Mouse (Mus musculus): Measurements from ENCODE around the gene Rpa1. TPM values are rescaled to one million over a fixed set of nuclear protein-coding genes. Genes with fewer than 3 reads are reported as not detected.
"Not testable (repeated sequence)": the region's sequence is repeated elsewhere in the genome, so short reads cannot be mapped to it uniquely, and the experiment has no call there.

Gene Rpa1
- total and polyA plus RNA-seq, 2 experiments from 2014 or later = 54.1 to 58.5 TPM

DNA sequence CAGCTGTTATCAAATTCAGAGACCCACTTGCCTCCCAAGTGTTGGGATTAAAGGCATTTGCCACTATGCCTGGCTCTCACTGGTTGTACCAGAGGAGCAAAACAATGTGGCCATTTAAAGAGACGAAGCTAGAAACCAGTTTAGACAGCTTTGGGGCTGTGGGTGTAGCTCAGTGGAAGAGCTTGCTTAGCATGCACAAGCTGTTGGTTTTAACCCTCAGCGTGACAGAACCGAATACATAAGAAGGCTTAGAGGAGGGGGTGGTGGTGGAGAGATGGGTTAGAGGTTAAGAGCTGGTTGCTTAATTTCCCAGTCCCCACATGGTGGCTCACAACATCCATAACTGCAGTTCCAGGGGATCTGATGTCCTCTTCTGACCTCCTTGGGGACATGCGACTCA lies 39.5 kb downstream of the Rpa1 start:
- Histone ChIP-seq H3K9me3 (ENCODE audit: low read length) (no peaks in the 10 kb centered on the region), H3K9ac (no peak overlapping the region), H3K36me3 (ENCODE audit: insufficient read depth) (peaks cover 67% of the 10 kb centered on the region), H3K4me2 (ENCODE audit: low read depth) (no peak overlapping the region), H3K27me3 (ENCODE audit: insufficient read depth, low read length) (no peaks in the 10 kb centered on the region), H3K4me1 (ENCODE audit: insufficient read depth) (no peaks in the 10 kb centered on the region), H3K4me3 (ENCODE audit: low read depth, low read length) (no peak overlapping the region), H3K27ac (ENCODE audit: low read depth, low read length) (no peak overlapping the region)
- TF ChIP-seq CTCF (IDR thresholded peaks at IDR 0.05; ENCODE audit: low read depth) = no peak
- ATAC-seq (peak; percentile 66), DNase-seq (no peak)
- WGBS = 62% methylated on average over 4 of the region's 4 CpGs

DNA sequence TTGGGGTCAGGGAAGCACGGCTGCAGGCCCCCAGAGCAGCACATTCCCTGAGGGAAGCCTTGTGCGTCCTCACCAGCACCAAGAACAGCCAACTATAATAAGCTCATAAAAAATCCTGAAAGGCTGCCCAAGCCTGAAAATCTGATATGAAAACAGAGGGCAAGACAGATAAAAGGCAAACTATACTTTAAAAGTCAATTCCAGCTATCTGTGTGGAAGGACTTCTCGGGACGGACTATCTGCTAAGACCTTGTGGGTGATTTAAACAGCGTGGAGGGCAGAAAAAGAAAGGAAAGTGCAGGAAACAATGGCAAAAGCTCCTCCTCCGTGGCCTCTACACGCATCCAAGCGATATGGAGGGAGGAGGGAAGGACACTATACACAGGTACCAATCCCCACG lies 43.3 kb downstream of the Rpa1 start:
- H3K4me2 ChIP-seq (ENCODE audit: low read depth) = no peak overlapping the region
- TF ChIP-seq CTCF (IDR thresholded peaks at IDR 0.05; ENCODE audit: low read depth) = no peak
- no peak overlapping the region for H3K27ac ChIP-seq (ENCODE audit: low read depth, low read length)
- DNase-seq (no peak), ATAC-seq (no peak)
- no peak overlapping the region for H3K4me3 ChIP-seq (ENCODE audit: low read depth, low read length)
- no peaks in the 10 kb centered on the region for H3K4me1 ChIP-seq (ENCODE audit: insufficient read depth)
- peaks cover 57% of the 10 kb centered on the region for H3K36me3 ChIP-seq (ENCODE audit: insufficient read depth)
- no peaks in the 10 kb centered on the region for H3K27me3 ChIP-seq (ENCODE audit: insufficient read depth, low read length)
- no peak overlapping the region for H3K9ac ChIP-seq
- H3K9me3 ChIP-seq (ENCODE audit: low read length) = no peaks in the 10 kb centered on the region
- 81% methylated on average over 9 of the region's 9 CpGs for WGBS

- no peak for DNase-seq
- Histone ChIP-seq H3K36me3 (ENCODE audit: insufficient read depth) (peaks cover 29% of the 10 kb centered on the region), H3K4me3 (ENCODE audit: low read depth, low read length) (no peak overlapping the region), H3K27me3 (ENCODE audit: insufficient read depth, low read length) (no peaks in the 10 kb centered on the region), H3K4me2 (ENCODE audit: low read depth) (no peak overlapping the region), H3K27ac (ENCODE audit: low read depth, low read length) (no peak overlapping the region), H3K9me3 (ENCODE audit: low read length) (no peaks in the 10 kb centered on the region), H3K4me1 (ENCODE audit: insufficient read depth) (no peaks in the 10 kb centered on the region), H3K9ac (no peak overlapping the region)
- ATAC-seq = no peak
- 83% methylated on average over 9 of the region's 9 CpGs for WGBS
- no peak for TF ChIP-seq CTCF (IDR thresholded peaks at IDR 0.05; ENCODE audit: low read depth)
Observed at GRCm38 (mm10) chr11:75300954-75301353, 47.2 kb downstream of the Rpa1 start.

- no peak overlapping the region for H3K9ac ChIP-seq
- H3K4me3 ChIP-seq (ENCODE audit: low read depth, low read length) = no peak overlapping the region
- no peaks in the 10 kb centered on the region for H3K4me1 ChIP-seq (ENCODE audit: insufficient read depth)
- H3K27me3 ChIP-seq (ENCODE audit: insufficient read depth, low read length) = no peaks in the 10 kb centered on the region
- no peak for DNase-seq
- ATAC-seq = peak; percentile 50
- 37% methylated on average over 10 of the region's 10 CpGs for WGBS
- H3K27ac ChIP-seq (ENCODE audit: low read depth, low read length) = no peak overlapping the region
- no peaks in the 10 kb centered on the region for H3K9me3 ChIP-seq (ENCODE audit: low read length)
- no peak for TF ChIP-seq CTCF (IDR thresholded peaks at IDR 0.05; ENCODE audit: low read depth)
- H3K36me3 ChIP-seq (ENCODE audit: insufficient read depth) = peaks cover 20% of the 10 kb centered on the region
- H3K4me2 ChIP-seq (ENCODE audit: low read depth) = no peak overlapping the region
Observed at GRCm38 (mm10) chr11:75299786-75300185, 48.3 kb downstream of the Rpa1 start.

- Histone ChIP-seq H3K4me2 (ENCODE audit: low read depth) (no peak overlapping the region), H3K9me3 (ENCODE audit: low read length) (no peaks in the 10 kb centered on the region), H3K36me3 (ENCODE audit: insufficient read depth) (peaks cover 20% of the 10 kb centered on the region), H3K27me3 (ENCODE audit: insufficient read depth, low read length) (no peaks in the 10 kb centered on the region), H3K9ac (no peak overlapping the region), H3K4me1 (ENCODE audit: insufficient read depth) (peaks cover under 1% of the 10 kb centered on the region), H3K27ac (ENCODE audit: low read depth, low read length) (no peak overlapping the region), H3K4me3 (ENCODE audit: low read depth, low read length) (no peak overlapping the region)
- WGBS = 63% methylated on average over 11 of the region's 11 CpGs
- DNase-seq (no peak), ATAC-seq (no peak)
- no peak for TF ChIP-seq CTCF (IDR thresholded peaks at IDR 0.05; ENCODE audit: low read depth)
Observed at GRCm38 (mm10) chr11:75298491-75298890, 49.6 kb downstream of the Rpa1 start.

- no peak overlapping the region for H3K4me3 ChIP-seq (ENCODE audit: low read depth, low read length)
- H3K4me1 ChIP-seq (ENCODE audit: insufficient read depth) = peaks cover 8% of the 10 kb centered on the region
- TF ChIP-seq CTCF (IDR thresholded peaks at IDR 0.05; ENCODE audit: low read depth) = no peak
Observed at GRCm38 (mm10) chr11:75297631-75298030, 50.5 kb downstream of the Rpa1 start.

GRCm38 (mm10) chr11:75296406-75297005 lies 51.6 kb downstream of the Rpa1 start:
- H3K27me3 ChIP-seq (ENCODE audit: insufficient read depth, low read length) = no peaks in the 10 kb centered on the region
- DNase-seq = no peak

More at GRCm38 (mm10) chr11:75297631-75298030, 50.5 kb downstream of the Rpa1 start:
- Histone ChIP-seq H3K36me3 (ENCODE audit: insufficient read depth) (peaks cover 20% of the 10 kb centered on the region), H3K4me2 (ENCODE audit: low read depth) (no peak overlapping the region), H3K9ac (no peak overlapping the region), H3K27ac (ENCODE audit: low read depth, low read length) (no peak overlapping the region), H3K9me3 (ENCODE audit: low read length) (no peaks in the 10 kb centered on the region), H3K27me3 (ENCODE audit: insufficient read depth, low read length) (no peaks in the 10 kb centered on the region)
- ATAC-seq = no peak
- DNase-seq = no peak
- 81% methylated on average over 9 of the region's 9 CpGs for WGBS

GRCm38 (mm10) chr11:75295534-75295933 lies 52.6 kb downstream of the Rpa1 start:
- not testable (repeated sequence) for H3K9ac ChIP-seq; H3K4me1 ChIP-seq (ENCODE audit: insufficient read depth); H3K36me3 ChIP-seq (ENCODE audit: insufficient read depth); H3K4me3 ChIP-seq (ENCODE audit: low read depth, low read length); H3K9me3 ChIP-seq (ENCODE audit: low read length); H3K27ac ChIP-seq (ENCODE audit: low read depth, low read length); ATAC-seq; H3K27me3 ChIP-seq (ENCODE audit: insufficient read depth, low read length); H3K4me2 ChIP-seq (ENCODE audit: low read depth); DNase-seq
- 91% methylated on average over 5 of the region's 5 CpGs for WGBS

More at GRCm38 (mm10) chr11:75296406-75297005, 51.6 kb downstream of the Rpa1 start:
- Histone ChIP-seq H3K36me3 (ENCODE audit: insufficient read depth) (peaks cover 12% of the 10 kb centered on the region; the same call in 1 of the 2 replicates), H3K27ac (ENCODE audit: low read depth, low read length) (no peak overlapping the region), H3K9me3 (ENCODE audit: low read length) (no peaks in the 10 kb centered on the region), H3K9ac (no peak overlapping the region), H3K4me2 (ENCODE audit: low read depth) (no peak overlapping the region), H3K4me3 (ENCODE audit: low read depth, low read length) (no peak overlapping the region), H3K4me1 (ENCODE audit: insufficient read depth) (peaks cover 8% of the 10 kb centered on the region)
- TF ChIP-seq CTCF (IDR thresholded peaks at IDR 0.05; ENCODE audit: low read depth) = no peak
- no peak for ATAC-seq
- 81% methylated on average over 9 of the region's 9 CpGs for WGBS

All from forebrain, postnatal 0 days (tissue).